Mouse (Mus musculus): ENCODE results near the gene Habp4. TPM values are rescaled to one million over a fixed set of nuclear protein-coding genes. Genes with fewer than 3 reads are reported as not detected.

The Habp4 gene
- polyA plus RNA-seq (2014; fragmentation: Illumina TruSeq; extraction: RNeasy Lipid Tissue Mini Kit (QIAGEN cat#74804); ENCODE audit: low read depth, low replicate concordance) = 9.6 TPM

GRCm38 (mm10) chr13:64161548-64161915 lies at the start of gene Habp4:
TSS of gene Habp4 (plus strand) at chr13:64161824.

GRCm38 (mm10) chr13:64128858-64129615 lies 32.6 kb upstream of the Habp4 start, which contains the start of gene Slc35d2:
TSS of gene Slc35d2 (minus strand) at chr13:64129368.

GRCm38 (mm10) chr13:64153083-64153682 lies 8.4 kb upstream of the Habp4 start, which contains the start of gene Zfp367:
TSS of gene Zfp367 (minus strand) at chr13:64153202.

Other genes with a start within 250 kb of the Habp4 start
- not detected for gene Hsd17b3, start 72.6 kb upstream of the Habp4 start, polyA plus RNA-seq (2014; fragmentation: Illumina TruSeq; extraction: RNeasy Lipid Tissue Mini Kit (QIAGEN cat#74804); ENCODE audit: low read depth, low replicate concordance)
- 13.5 TPM for gene Slc35d2, start 32.5 kb upstream of the Habp4 start, polyA plus RNA-seq (2014; fragmentation: Illumina TruSeq; extraction: RNeasy Lipid Tissue Mini Kit (QIAGEN cat#74804); ENCODE audit: low read depth, low replicate concordance)
- 43.4 TPM for gene Zfp367, start 8.6 kb upstream of the Habp4 start, polyA plus RNA-seq (2014; fragmentation: Illumina TruSeq; extraction: RNeasy Lipid Tissue Mini Kit (QIAGEN cat#74804); ENCODE audit: low read depth, low replicate concordance)
- gene Cdc14b, start 113.5 kb downstream of the Habp4 start, polyA plus RNA-seq (2014; fragmentation: Illumina TruSeq; extraction: RNeasy Lipid Tissue Mini Kit (QIAGEN cat#74804); ENCODE audit: low read depth, low replicate concordance) = 49.9 TPM
- gene Aaed1, start 150.9 kb downstream of the Habp4 start, polyA plus RNA-seq (2014; fragmentation: Illumina TruSeq; extraction: RNeasy Lipid Tissue Mini Kit (QIAGEN cat#74804); ENCODE audit: low read depth, low replicate concordance) = 103 TPM
- gene Ctsl, start 209.1 kb downstream of the Habp4 start, polyA plus RNA-seq (2014; fragmentation: Illumina TruSeq; extraction: RNeasy Lipid Tissue Mini Kit (QIAGEN cat#74804); ENCODE audit: low read depth, low replicate concordance) = 133 TPM